Mouse (Mus musculus) neural tube, embryonic 11.5 days (tissue): ENCODE results near the gene Sec61a2. TPM values are rescaled to one million over a fixed set of nuclear protein-coding genes. Genes with fewer than 3 reads are reported as not detected.

Experiments
- ATAC-seq: fragments of 200-750 bp; cut with Nextera tagmentation; 2 replicates; pipeline ENCODE4 v1.8.0; 2017; ENCODE audit warnings: moderate number of reproducible peaks, mild to moderate bottlenecking, moderate TSS enrichment, moderate library complexity; ENCODE audit not compliant: insufficient read depth, low FRiP score, low TSS enrichment
- DNase-seq: peaks from one replicate; pipeline ENCODE4 v3.0.0-alpha.2; 2015; ENCODE audit warnings: low spot score
- H3K27ac ChIP-seq: fragments of 300-500 bp; sonication (generic); 2 replicates; pipeline ENCODE4 v1.5.1; 2014; ENCODE audit warnings: low read depth, mild to moderate bottlenecking, low read length
- H3K27me3 ChIP-seq: fragments of 300-500 bp; sonication (generic); 2 replicates; pipeline ENCODE4 v1.6.1; 2014; ENCODE audit warnings: mild to moderate bottlenecking, low read length, mixed read lengths; ENCODE audit not compliant: control insufficient read depth, insufficient read depth
- H3K36me3 ChIP-seq: fragments of 300-500 bp; sonication (generic); 2 replicates; pipeline ENCODE4 v1.6.1; 2014; ENCODE audit warnings: mild to moderate bottlenecking, low read length, moderate library complexity, mixed read lengths; ENCODE audit not compliant: control insufficient read depth, insufficient read depth
- H3K4me1 ChIP-seq: fragments of 300-500 bp; sonication (generic); 2 replicates; pipeline ENCODE4 v1.6.1; 2014; ENCODE audit warnings: low read length, mixed read lengths; ENCODE audit not compliant: control insufficient read depth, insufficient read depth
- H3K4me2 ChIP-seq: fragments of 300-500 bp; sonication (generic); 2 replicates; pipeline ENCODE4 v1.6.1; 2014; ENCODE audit warnings: low read depth, mild to moderate bottlenecking, moderate library complexity
- H3K4me3 ChIP-seq: fragments of 300-500 bp; sonication (generic); 2 replicates; pipeline ENCODE4 v1.5.1; 2014; ENCODE audit warnings: low read depth, low read length
- H3K9ac ChIP-seq: fragments of 300-500 bp; sonication (generic); 2 replicates; pipeline ENCODE4 v1.6.1; 2014; ENCODE audit warnings: mild to moderate bottlenecking, low read length
- H3K9me3 ChIP-seq: fragments of 300-500 bp; sonication (generic); 2 replicates; pipeline ENCODE4 v1.6.1; 2016; ENCODE audit warnings: low read length; ENCODE audit not compliant: control insufficient read depth
- WGBS: fragments of 180-500 bp; shearing (Covaris S2); extraction: QIAGEN DNeasy Blood & Tissue Kit; methylation state at CpG from one replicate; pipeline ENCODE4 v1.1.7; 2014; 5-methylcytosine and 5-hydroxymethylcytosine counted together
- polyA plus RNA-seq: library from polyadenylated mRNA; unstranded; fragments of >200 nt; fragmentation: Nextera tagmentation; extraction: Ambion mirVana; gene quantifications from 2 replicates; pipeline ENCODE4 v1.2.1, GENCODE M21; 2014

Sec61a2 gene
- polyA plus RNA-seq, 1 experiment from 2014 or later: 83.5 TPM

GRCm38 (mm10) chr2:5936068-5936467 lies 40.8 kb upstream of the Sec61a2 start:
- Histone ChIP-seq H3K27ac (no peak overlapping the region), H3K4me3 (no peak overlapping the region), H3K9me3 (no peaks in the 10 kb centered on the region), H3K27me3 (no peaks in the 10 kb centered on the region), H3K36me3 (no peaks in the 10 kb centered on the region), H3K4me2 (no peak overlapping the region), H3K9ac (no peak overlapping the region), H3K4me1 (no peaks in the 10 kb centered on the region)
- DNase-seq: no peak
- WGBS: 65% methylated on average over 6 of the region's 6 CpGs
- ATAC-seq: no peak

- Histone ChIP-seq H3K9me3 (no peaks in the 10 kb centered on the region), H3K36me3 (no peaks in the 10 kb centered on the region), H3K27me3 (no peaks in the 10 kb centered on the region), H3K9ac (no peak overlapping the region), H3K4me2 (no peak overlapping the region), H3K4me3 (no peak overlapping the region), H3K4me1 (no peaks in the 10 kb centered on the region), H3K27ac (no peak overlapping the region)
- 92% methylated on average over 3 of the region's 3 CpGs for WGBS
- ATAC-seq: no peak
- DNase-seq: no peak
Observed at GRCm38 (mm10) chr2:5934936-5935335, 39.7 kb upstream of the Sec61a2 start.

GRCm38 (mm10) chr2:5931938-5932337 lies 36.7 kb upstream of the Sec61a2 start:
- 97% methylated on average over 5 of the region's 5 CpGs for WGBS
- ATAC-seq (no peak), DNase-seq (no peak)
- H3K4me2 ChIP-seq: no peak overlapping the region
- no peaks in the 10 kb centered on the region for H3K9me3 ChIP-seq
- no peak overlapping the region for H3K9ac ChIP-seq
- H3K36me3 ChIP-seq: no peaks in the 10 kb centered on the region
- H3K27me3 ChIP-seq: no peaks in the 10 kb centered on the region
- H3K4me1 ChIP-seq: no peaks in the 10 kb centered on the region
- no peak overlapping the region for H3K27ac ChIP-seq
- no peak overlapping the region for H3K4me3 ChIP-seq

- H3K27ac ChIP-seq: no peak overlapping the region
- no peak overlapping the region for H3K4me3 ChIP-seq
- no peaks in the 10 kb centered on the region for H3K27me3 ChIP-seq
- no peaks in the 10 kb centered on the region for H3K9me3 ChIP-seq
- no peaks in the 10 kb centered on the region for H3K36me3 ChIP-seq
- H3K4me2 ChIP-seq: no peak overlapping the region
- H3K9ac ChIP-seq: no peak overlapping the region
- 92% methylated on average over 18 of the region's 18 CpGs for WGBS
- no peaks in the 10 kb centered on the region for H3K4me1 ChIP-seq
- no peak for DNase-seq
- no peak for ATAC-seq
Observed at GRCm38 (mm10) chr2:5930291-5931054, 35.2 kb upstream of the Sec61a2 start.

- no peak overlapping the region for H3K27ac ChIP-seq
- no peak overlapping the region for H3K9ac ChIP-seq
- no peaks in the 10 kb centered on the region for H3K36me3 ChIP-seq
- no peak for DNase-seq
- no peak overlapping the region for H3K4me3 ChIP-seq
- no peak overlapping the region for H3K4me2 ChIP-seq
- WGBS: 93% methylated on average over 5 of the region's 5 CpGs
- no peaks in the 10 kb centered on the region for H3K4me1 ChIP-seq
- H3K27me3 ChIP-seq: no peaks in the 10 kb centered on the region
- no peaks in the 10 kb centered on the region for H3K9me3 ChIP-seq
- no peak for ATAC-seq
Observed at GRCm38 (mm10) chr2:5929793-5930192, 34.6 kb upstream of the Sec61a2 start.

GRCm38 (mm10) chr2:5927481-5927880 lies 32.2 kb upstream of the Sec61a2 start:
- Histone ChIP-seq H3K9ac (no peak overlapping the region), H3K9me3 (no peaks in the 10 kb centered on the region), H3K4me2 (no peak overlapping the region), H3K36me3 (no peaks in the 10 kb centered on the region), H3K27ac (no peak overlapping the region), H3K4me1 (no peaks in the 10 kb centered on the region), H3K27me3 (no peaks in the 10 kb centered on the region), H3K4me3 (no peak overlapping the region)
- WGBS: 92% methylated on average over 5 of the region's 5 CpGs
- DNase-seq (no peak), ATAC-seq (no peak)

GRCm38 (mm10) chr2:5923786-5924185 lies 28.6 kb upstream of the Sec61a2 start:
- DNase-seq: no peak
- 71% methylated on average over 9 of the region's 9 CpGs for WGBS
- Histone ChIP-seq H3K9me3 (no peaks in the 10 kb centered on the region), H3K4me3 (no peak overlapping the region), H3K27me3 (no peaks in the 10 kb centered on the region), H3K4me1 (no peaks in the 10 kb centered on the region), H3K9ac (no peak overlapping the region), H3K4me2 (no peak overlapping the region), H3K27ac (no peak overlapping the region), H3K36me3 (no peaks in the 10 kb centered on the region)
- no peak for ATAC-seq

- no peak overlapping the region for H3K27ac ChIP-seq
- H3K4me3 ChIP-seq: no peak overlapping the region
- no peaks in the 10 kb centered on the region for H3K9me3 ChIP-seq
- WGBS: 94% methylated on average over 6 of the region's 6 CpGs
- H3K36me3 ChIP-seq: no peaks in the 10 kb centered on the region
- DNase-seq (no peak), ATAC-seq (no peak)
- H3K27me3 ChIP-seq: no peaks in the 10 kb centered on the region
- H3K4me1 ChIP-seq: no peaks in the 10 kb centered on the region
- H3K4me2 ChIP-seq: no peak overlapping the region
- no peak overlapping the region for H3K9ac ChIP-seq
Observed at GRCm38 (mm10) chr2:5922823-5923222, 27.6 kb upstream of the Sec61a2 start.

GRCm38 (mm10) chr2:5911282-5911965 lies 16.2 kb upstream of the Sec61a2 start:
- no peak overlapping the region for H3K4me3 ChIP-seq
- WGBS: 80% methylated on average over 16 of the region's 16 CpGs
- no peak overlapping the region for H3K9ac ChIP-seq
- ATAC-seq (no peak), DNase-seq (no peak)
- H3K36me3 ChIP-seq: 0 out of 2 replicates have a peak, but pooled peaks cover 2% of the 10 kb centered on the region
- H3K27ac ChIP-seq: no peak overlapping the region
- no peaks in the 10 kb centered on the region for H3K27me3 ChIP-seq
- no peak overlapping the region for H3K4me2 ChIP-seq
- H3K9me3 ChIP-seq: no peaks in the 10 kb centered on the region
- no peaks in the 10 kb centered on the region for H3K4me1 ChIP-seq
